ENCODE assay signal across 33 mouse cellular contexts in genomic region chr14:55204544-55204943, GRCm38 (mm10). TPM values are rescaled to one million over a fixed set of nuclear protein-coding genes. Genes with fewer than 3 reads are reported as not detected.
DNase-seq lines count a peak whose midpoint lies in the region; ATAC-seq and TF ChIP-seq lines count a peak whose summit lies in the region.
"Had no signal": no experiment of that assay in that cellular context is flagged by ENCODE, and none has a peak within 500 bp of the region (broad histone marks: within the 10 kb centered on the region; RNA-seq: fewer than 3 reads in every experiment).

No protein-coding gene starts in this region.

- ATAC-seq in forebrain, embryonic 16.5 days = peak; percentile 64
- no peak for ATAC-seq in hindbrain, embryonic 16.5 days
- peak; percentile 59 for ATAC-seq in midbrain, embryonic 16.5 days
- no peak for ATAC-seq in megakaryocyte, adult 5-6 weeks (ENCODE audit: poor library complexity, severe bottlenecking)
- ATAC-seq: Patski had no signal

- WGBS in forebrain, embryonic 16.5 days = 66% methylated on average over 3 of the region's 3 CpGs
- 81% methylated on average over 3 of the region's 3 CpGs for WGBS in hindbrain, embryonic 16.5 days
- 63% methylated on average over 3 of the region's 3 CpGs for WGBS in midbrain, embryonic 16.5 days

- no peaks in the 10 kb centered on the region for H3K36me3 ChIP-seq in forebrain, embryonic 16.5 days (ENCODE audit: control insufficient read depth, insufficient read depth)
- no peaks in the 10 kb centered on the region for H3K36me3 ChIP-seq in hindbrain, embryonic 16.5 days (ENCODE audit: control insufficient read depth, insufficient read depth, low read length)
- no peaks in the 10 kb centered on the region for H3K36me3 ChIP-seq in midbrain, embryonic 16.5 days (ENCODE audit: control insufficient read depth, insufficient read depth, low read length)
- H3K36me3 ChIP-seq: G1E; heart, embryonic 13.5 days; limb, embryonic 10.5 days; liver, embryonic 15.5 days; lung, embryonic 15.5 days had no signal

- H3K27ac ChIP-seq in layer of hippocampus, adult 2 months = peak overlapping the region; percentile 85
- peak overlapping the region; percentile 25; the same call in 1 of the 2 replicates for H3K27ac ChIP-seq in forebrain, embryonic 16.5 days (ENCODE audit: low read length)
- H3K27ac ChIP-seq in hindbrain, embryonic 16.5 days (ENCODE audit: low read depth, low read length) = peak overlapping the region; percentile 29; the same call in 1 of the 2 replicates
- peak overlapping the region; percentile 80 for H3K27ac ChIP-seq in midbrain, embryonic 16.5 days (ENCODE audit: low read length)
- H3K27ac ChIP-seq: heart, embryonic 13.5 days; kidney, postnatal 0 days; limb, embryonic 10.5 days; liver, embryonic 15.5 days; lung, embryonic 15.5 days had no signal

- peaks cover 4% of the 10 kb centered on the region for H3K4me1 ChIP-seq in forebrain, embryonic 16.5 days (replicated peaks; ENCODE audit: control insufficient read depth, insufficient read depth, low read length)
- H3K4me1 ChIP-seq in hindbrain, embryonic 16.5 days (ENCODE audit: control insufficient read depth, insufficient read depth, low read depth, low read length) = peaks cover 11% of the 10 kb centered on the region
- peaks cover 23% of the 10 kb centered on the region for H3K4me1 ChIP-seq in midbrain, embryonic 16.5 days (ENCODE audit: control insufficient read depth, insufficient read depth, low read length)
- H3K4me1 ChIP-seq: limb, embryonic 10.5 days; liver, embryonic 15.5 days; lung, embryonic 15.5 days had no signal

- TF ChIP-seq CTCF in layer of hippocampus, adult 2 months (conservative IDR thresholded peaks at IDR 0.05) = no peak

- H3K9me3 ChIP-seq in forebrain, embryonic 16.5 days (ENCODE audit: control insufficient read depth, low read length) = no peaks in the 10 kb centered on the region
- no peaks in the 10 kb centered on the region for H3K9me3 ChIP-seq in hindbrain, embryonic 16.5 days (ENCODE audit: control insufficient read depth, low read length)
- H3K9me3 ChIP-seq in midbrain, embryonic 16.5 days (replicated peaks; ENCODE audit: control insufficient read depth, low read length, poor library complexity, severe bottlenecking) = no peaks in the 10 kb centered on the region
- H3K9me3 ChIP-seq: G1E; heart, embryonic 13.5 days; limb, embryonic 10.5 days; liver, embryonic 15.5 days; lung, embryonic 15.5 days had no signal

- H3K4me3 ChIP-seq in layer of hippocampus, adult 2 months = no peak overlapping the region
- no peak overlapping the region for H3K4me3 ChIP-seq in forebrain, embryonic 16.5 days (replicated peaks; ENCODE audit: low read length)
- no peak overlapping the region for H3K4me3 ChIP-seq in hindbrain, embryonic 16.5 days (ENCODE audit: low read length)
- H3K4me3 ChIP-seq in midbrain, embryonic 16.5 days (ENCODE audit: low read depth, low read length) = no peak overlapping the region
- H3K4me3 ChIP-seq: heart, embryonic 13.5 days; limb, embryonic 10.5 days; liver, embryonic 15.5 days; lung, embryonic 15.5 days; myocyte had no signal

- H3K9ac ChIP-seq in forebrain, embryonic 16.5 days (replicated peaks; ENCODE audit: low read depth, low read length) = no peak overlapping the region
- H3K9ac ChIP-seq in hindbrain, embryonic 16.5 days (ENCODE audit: low read depth, low read length) = no peak overlapping the region
- H3K9ac ChIP-seq in midbrain, embryonic 16.5 days (ENCODE audit: low read depth, low read length) = no peak overlapping the region
- H3K9ac ChIP-seq: heart, embryonic 13.5 days; liver, embryonic 15.5 days; lung, embryonic 15.5 days had no signal

- no peak for DNase-seq in layer of hippocampus, adult 2 months (ENCODE audit: low spot score in 2 of 2)
- DNase-seq in layer of hippocampus, adult 11-12 months (ENCODE audit: low spot score) = no peak
- DNase-seq in heart, postnatal 14 days = no peak
- no peak for DNase-seq in frontal cortex, postnatal 10 days (ENCODE audit: low spot score in 2 of 2)
- DNase-seq: adrenal gland, adult 2 months; B cell, adult 2 months; cerebellum, adult 18-20 months; cerebellum, postnatal 25 days; gastrocnemius, postnatal 10 days; heart, postnatal 36 days; kidney, adult 2 months; liver; lung, postnatal 36 days; spleen, adult 18-20 months; thymus, postnatal 14 days had no signal

- H3K4me2 ChIP-seq in forebrain, embryonic 16.5 days (ENCODE audit: low read length) = no peak overlapping the region
- no peak overlapping the region for H3K4me2 ChIP-seq in hindbrain, embryonic 16.5 days (ENCODE audit: low read length)
- H3K4me2 ChIP-seq in midbrain, embryonic 16.5 days (ENCODE audit: low read length) = no peak overlapping the region; the same call in 1 of the 2 replicates
- H3K4me2 ChIP-seq: heart, embryonic 13.5 days; liver, embryonic 15.5 days; lung, embryonic 15.5 days had no signal

- intact Hi-C loops in heart, postnatal 14 days (cut with DNase I) = no loop called here

- H3K27me3 ChIP-seq in forebrain, embryonic 16.5 days (replicated peaks; ENCODE audit: control insufficient read depth, insufficient read depth, low read length) = no peaks in the 10 kb centered on the region
- H3K27me3 ChIP-seq in hindbrain, embryonic 16.5 days (replicated peaks; ENCODE audit: control insufficient read depth, insufficient read depth, low read length) = no peaks in the 10 kb centered on the region
- no peaks in the 10 kb centered on the region for H3K27me3 ChIP-seq in midbrain, embryonic 16.5 days (ENCODE audit: control insufficient read depth, insufficient read depth, low read depth, low read length)
- H3K27me3 ChIP-seq: heart, embryonic 13.5 days; liver, embryonic 15.5 days; lung, embryonic 15.5 days had no signal

RNA-seq across cellular contexts. Expression of gene Dhrs2, which starts 17.3 kb away (rescaled TPM):
- total RNA-seq in layer of hippocampus, adult 2 months (2021) = not detected
- 0.26 TPM in 1 of 2 replicates, not detected in the other for polyA plus RNA-seq in forebrain, embryonic 16.5 days (2015; fragmentation: Nextera tagmentation; extraction: Ambion mirVana)
- 1.4 and 1.9 TPM in 2 replicates for polyA plus RNA-seq in hindbrain, embryonic 16.5 days (2015; fragmentation: Nextera tagmentation; extraction: Ambion mirVana)
- polyA plus RNA-seq in midbrain, embryonic 16.5 days (2015; fragmentation: Nextera tagmentation; extraction: Ambion mirVana) = 0.26 and 0.57 TPM in 2 replicates
- not detected for total RNA-seq in heart, postnatal 14 days (2021)
- not detected in 2 replicates for total RNA-seq in megakaryocyte, adult 5-6 weeks (2015)
- 0.45 TPM in 1 of 2 replicates, not detected in the other for total RNA-seq in megakaryocyte, adult 5-6 weeks (2017)
- total RNA-seq: adrenal gland, adult 2 months; CH12.LX; G1E; gastrocnemius, postnatal 10 days; granulocyte monocyte progenitor cell, adult 5-6 weeks; heart, postnatal 36 days; layer of hippocampus, postnatal 14 days; left cerebral cortex, adult 8-10 months; megakaryocyte-erythroid progenitor cell, adult 5-6 weeks had no signal
- polyA plus RNA-seq: adrenal gland, adult 2 months; G1E; heart, embryonic 13.5 days; kidney, adult 2 months; large intestine, adult 2 months; limb, embryonic 10.5 days; liver, embryonic 15.5 days; lung, embryonic 15.5 days; myocyte; Patski had no signal

Comparison
In these comparisons a context has a peak if more than half of its experiments do, and no peak if none do; other contexts are left out.
1. H3K27ac ChIP-seq: peak in every context shown above with its lines; median percentile 85 in layer of hippocampus, adult 2 months; 80 in midbrain, embryonic 16.5 days; 29 in hindbrain, embryonic 16.5 days; 25 in forebrain, embryonic 16.5 days.
2. ATAC-seq: peak in forebrain, embryonic 16.5 days (single experiment) and midbrain, embryonic 16.5 days (single experiment); none in hindbrain, embryonic 16.5 days (single experiment) and megakaryocyte, adult 5-6 weeks (single experiment).